Mouse (Mus musculus): ENCODE data around the gene Hpgd.

GRCm38 (mm10) chr8:56344359-56344758, 50.0 kb downstream of the Hpgd start:
- TF ChIP-seq CTCF (IDR thresholded peaks at IDR 0.05) (no peak), EP300 (IDR thresholded peaks at IDR 0.05) (no peak)
